Mouse (Mus musculus): ENCODE results near the gene Slc17a7.

DNA sequence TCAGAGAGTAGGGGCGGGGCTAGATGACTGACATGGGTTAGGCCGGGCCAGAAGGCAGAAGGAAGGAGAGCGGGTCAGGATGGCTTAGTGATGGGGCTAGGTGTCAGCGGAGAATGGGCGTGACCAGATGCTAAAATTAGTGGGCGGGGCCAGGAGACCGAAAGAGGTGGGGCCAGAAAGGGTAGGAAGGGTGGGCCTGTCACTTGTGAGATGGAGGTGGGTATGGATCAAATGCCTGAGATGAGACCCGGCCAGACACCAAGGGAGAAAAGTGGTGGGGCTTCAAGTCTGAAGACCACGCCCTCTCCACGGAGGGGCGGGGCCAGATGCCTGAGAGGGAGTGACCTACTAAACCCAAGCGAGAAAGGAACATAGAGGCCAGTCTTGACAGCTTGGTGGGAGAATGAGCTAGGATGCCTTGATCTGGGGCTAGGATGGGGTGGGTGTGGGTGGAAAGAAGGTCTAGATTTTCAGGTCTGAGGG is 29.2 kb upstream of the Slc17a7 start:
- TF ChIP-seq POLR2A (IDR thresholded peaks at IDR 0.05; ENCODE audit: borderline replicate concordance, extremely low read depth, insufficient read depth, insufficient read length, poor library complexity, severe bottlenecking) (no peak), CTCF (IDR thresholded peaks at IDR 0.05; ENCODE audit: borderline replicate concordance, extremely low read depth, insufficient read depth, insufficient read length) (no peak)
